Mouse (Mus musculus): Measurements from ENCODE around the gene Hist1h2bg. TPM values are rescaled to one million over a fixed set of nuclear protein-coding genes. Genes with fewer than 3 reads are reported as not detected.
A peak's percentile ranks its signal among the peaks of the same experiment; 100 is the strongest.
"Not testable (repeated sequence)": the region's sequence is repeated elsewhere in the genome, so short reads cannot be mapped to it uniquely, and the experiment has no call there.

The Hist1h2bg gene
- polyA plus RNA-seq, 1 experiment from 2014 or later: 10.9 TPM

- H3K4me1 ChIP-seq: peaks cover 46% of the 10 kb centered on the region
- no peaks in the 10 kb centered on the region for H3K9me3 ChIP-seq (replicated peaks)
- peak overlapping the region; percentile 47 for H3K9ac ChIP-seq
Observed at GRCm38 (mm10) chr13:23532262-23533075, 38.7 kb upstream of the Hist1h2bg start.

GRCm38 (mm10) chr13:23533560-23534367 is 37.4 kb upstream of the Hist1h2bg start, which contains the start of gene Hist1h2af:
Gene Hist1h2af (plus strand): TSS chr13:23533906.
- Histone ChIP-seq H3K4me1 (peaks cover 45% of the 10 kb centered on the region), H3K9ac (peak within 1 kb of the TSS; percentile 47), H3K4me3 (replicated peaks) (peak within 1 kb of the TSS; percentile 56), H3K4me2 (peak within 1 kb of the TSS; percentile 58), H3K27ac (peak within 1 kb of the TSS; percentile 98)
- not testable (repeated sequence) for H3K36me3 ChIP-seq; H3K27me3 ChIP-seq; H3K9me3 ChIP-seq (replicated peaks)
- ATAC-seq (replicated peaks; ENCODE audit: low FRiP score): peak; percentile 63
- WGBS: under 1% methylated on average over 28 of the region's 53 CpGs

More at GRCm38 (mm10) chr13:23532262-23533075, 38.7 kb upstream of the Hist1h2bg start:
- H3K4me2 ChIP-seq: peak overlapping the region; percentile 58
- H3K4me3 ChIP-seq (replicated peaks): peak overlapping the region; percentile 56
- WGBS: 24% methylated on average over 9 of the region's 9 CpGs
- H3K36me3 ChIP-seq: no peaks in the 10 kb centered on the region
- H3K27ac ChIP-seq: peak overlapping the region; percentile 98
- H3K27me3 ChIP-seq: no peaks in the 10 kb centered on the region
- no peak for ATAC-seq (replicated peaks; ENCODE audit: low FRiP score)

GRCm38 (mm10) chr13:23534368-23535131 is 36.6 kb upstream of the Hist1h2bg start:
- Histone ChIP-seq H3K27ac (peak overlapping the region; percentile 98), H3K9me3 (replicated peaks) (no peaks in the 10 kb centered on the region), H3K4me2 (peak overlapping the region; percentile 58), H3K9ac (peak overlapping the region; percentile 40), H3K4me1 (peaks cover 40% of the 10 kb centered on the region), H3K36me3 (no peaks in the 10 kb centered on the region), H3K27me3 (no peaks in the 10 kb centered on the region), H3K4me3 (replicated peaks) (peak overlapping the region; percentile 56)
- ATAC-seq (replicated peaks; ENCODE audit: low FRiP score): 0 out of 2 replicates have a peak, but pooled peaks have one; percentile 13
- WGBS: under 1% methylated on average over 15 of the region's 15 CpGs

GRCm38 (mm10) chr13:23535137-23536075 is 35.8 kb upstream of the Hist1h2bg start, which contains the start of gene Hist1h3g:
Gene Hist1h3g (plus strand): TSS chr13:23535422.
- Histone ChIP-seq H3K4me1 (peaks cover 42% of the 10 kb centered on the region), H3K4me2 (peak within 1 kb of the TSS; percentile 58)
- H3K36me3 ChIP-seq: not testable (repeated sequence)

GRCm38 (mm10) chr13:23536076-23536822 is 34.9 kb upstream of the Hist1h2bg start:
- H3K9me3 ChIP-seq (replicated peaks): no peaks in the 10 kb centered on the region
- H3K27me3 ChIP-seq: no peaks in the 10 kb centered on the region
- H3K27ac ChIP-seq: peak overlapping the region; percentile 98
- H3K36me3 ChIP-seq: no peaks in the 10 kb centered on the region
- peak overlapping the region; percentile 58 for H3K4me2 ChIP-seq
- ATAC-seq (replicated peaks; ENCODE audit: low FRiP score): no peak
- whole genome bisulfite sequencing: 13% methylated on average over 7 of the region's 7 CpGs
- peak overlapping the region; percentile 56 for H3K4me3 ChIP-seq (replicated peaks)
- H3K9ac ChIP-seq: peak overlapping the region; percentile 57
- H3K4me1 ChIP-seq: peaks cover 46% of the 10 kb centered on the region

More at GRCm38 (mm10) chr13:23535137-23536075, 35.8 kb upstream of the Hist1h2bg start, which contains the start of gene Hist1h3g:
- Histone ChIP-seq H3K9ac (peak within 1 kb of the TSS; percentile 57), H3K27ac (peak within 1 kb of the TSS; percentile 98), H3K4me3 (replicated peaks) (peak within 1 kb of the TSS; percentile 56)
- not testable (repeated sequence) for H3K27me3 ChIP-seq; H3K9me3 ChIP-seq (replicated peaks)
- peak; percentile 94 for ATAC-seq (replicated peaks; ENCODE audit: low FRiP score)
- under 1% methylated on average over 50 of the region's 62 CpGs for WGBS

GRCm38 (mm10) chr13:23537006-23537710 is 34.0 kb upstream of the Hist1h2bg start:
- ATAC-seq (replicated peaks; ENCODE audit: low FRiP score): no peak
- H3K9ac ChIP-seq: no peak overlapping the region
- peak overlapping the region; percentile 56 for H3K4me3 ChIP-seq (replicated peaks)
- peak overlapping the region; percentile 58 for H3K4me2 ChIP-seq
- no peaks in the 10 kb centered on the region for H3K27me3 ChIP-seq
- H3K9me3 ChIP-seq (replicated peaks): no peaks in the 10 kb centered on the region
- H3K36me3 ChIP-seq: no peaks in the 10 kb centered on the region
- H3K4me1 ChIP-seq: peaks cover 45% of the 10 kb centered on the region
- 73% methylated on average over 3 of the region's 3 CpGs for WGBS
- H3K27ac ChIP-seq: 0 out of 2 replicates have a peak overlapping the region, but pooled peaks have one; percentile 13

- peaks cover 41% of the 10 kb centered on the region for H3K4me1 ChIP-seq
- no peak overlapping the region for H3K4me3 ChIP-seq (replicated peaks)
- ATAC-seq (replicated peaks; ENCODE audit: low FRiP score): no peak
- H3K4me2 ChIP-seq: 0 out of 2 replicates have a peak overlapping the region, but pooled peaks have one; percentile 2
- no peaks in the 10 kb centered on the region for H3K9me3 ChIP-seq (replicated peaks)
- no peak overlapping the region for H3K9ac ChIP-seq
- H3K27ac ChIP-seq: 0 out of 2 replicates have a peak overlapping the region, but pooled peaks have one; percentile 18
- H3K27me3 ChIP-seq: no peaks in the 10 kb centered on the region
- 74% methylated on average over 5 of the region's 5 CpGs for WGBS
- no peaks in the 10 kb centered on the region for H3K36me3 ChIP-seq
Observed at GRCm38 (mm10) chr13:23538249-23538648, 32.9 kb upstream of the Hist1h2bg start.

- H3K9me3 ChIP-seq (replicated peaks); H3K36me3 ChIP-seq; ATAC-seq (replicated peaks; ENCODE audit: low FRiP score); H3K4me3 ChIP-seq (replicated peaks); H3K27ac ChIP-seq; H3K27me3 ChIP-seq; H3K9ac ChIP-seq; H3K4me2 ChIP-seq: not testable (repeated sequence)
- 85% methylated on average over 1 of the region's 1 CpGs for WGBS
- H3K4me1 ChIP-seq: peaks cover 35% of the 10 kb centered on the region
Observed at GRCm38 (mm10) chr13:23539821-23540220, 31.4 kb upstream of the Hist1h2bg start.

- H3K4me3 ChIP-seq (replicated peaks): no peak overlapping the region
- H3K36me3 ChIP-seq: no peaks in the 10 kb centered on the region
- 87% methylated on average over 3 of the region's 3 CpGs for WGBS
- H3K4me1 ChIP-seq: peaks cover 28% of the 10 kb centered on the region
- no peak overlapping the region for H3K4me2 ChIP-seq
- H3K9me3 ChIP-seq (replicated peaks): no peaks in the 10 kb centered on the region
- no peaks in the 10 kb centered on the region for H3K27me3 ChIP-seq
- ATAC-seq (replicated peaks; ENCODE audit: low FRiP score): no peak
- no peak overlapping the region for H3K27ac ChIP-seq
- H3K9ac ChIP-seq: no peak overlapping the region
Observed at GRCm38 (mm10) chr13:23541497-23541896, 29.7 kb upstream of the Hist1h2bg start.
